ENCODE assay signal across 15 mouse cellular contexts in the genomic region with DNA sequence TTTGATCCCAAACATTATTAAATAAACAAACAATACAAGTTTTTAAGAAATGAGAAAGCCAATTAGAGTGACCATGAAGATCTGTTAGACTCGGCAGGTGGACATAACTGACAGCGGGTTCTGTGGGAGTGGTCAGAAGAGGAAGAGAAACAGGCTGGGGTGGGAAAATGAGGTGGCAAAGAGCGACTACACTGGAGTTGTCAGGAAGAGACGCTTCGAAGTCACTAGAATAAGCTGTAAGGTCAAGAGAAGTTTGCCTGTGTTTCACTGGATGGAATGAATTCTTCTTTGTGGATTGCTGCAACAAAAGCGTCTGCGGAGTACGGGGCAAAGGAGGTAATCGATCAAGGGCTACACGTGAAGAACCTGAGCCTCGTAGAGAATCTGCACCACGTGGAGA.
"Had no signal": no experiment of that assay in that cellular context is flagged by ENCODE, and none has a peak within 500 bp of the region (broad histone marks: within the 10 kb centered on the region; RNA-seq: fewer than 3 reads in every experiment).

No protein-coding gene starts in this region.

- H3K4me2 ChIP-seq: liver, embryonic 15.5 days; midbrain, embryonic 12.5 days; neural tube, embryonic 12.5 days; stomach, embryonic 15.5 days had no signal

- H3K27me3 ChIP-seq: neural tube, embryonic 12.5 days; stomach, embryonic 15.5 days had no signal

- DNase-seq: liver, postnatal 0 days; lung, adult 2 months; lung, postnatal 14 days; midbrain, embryonic 14.5 days; right cerebral cortex, postnatal 14 days; thymus, adult 2 months; thymus, postnatal 25 days; thymus, postnatal 4 days had no signal

- H3K27ac ChIP-seq: liver, embryonic 15.5 days; macrophage; midbrain, embryonic 12.5 days; neural tube, embryonic 12.5 days; stomach, embryonic 15.5 days; stomach, postnatal 0 days had no signal

- H3K9ac ChIP-seq: liver, embryonic 15.5 days; liver, postnatal 0 days; midbrain, embryonic 12.5 days; neural tube, embryonic 12.5 days; stomach, embryonic 15.5 days had no signal

- H3K36me3 ChIP-seq: liver, embryonic 15.5 days; midbrain, embryonic 12.5 days; neural tube, embryonic 12.5 days; stomach, embryonic 15.5 days had no signal

- H3K4me3 ChIP-seq: liver, embryonic 15.5 days; megakaryocyte, embryonic 14.5 days; midbrain, embryonic 12.5 days; neural tube, embryonic 12.5 days; stomach, embryonic 15.5 days had no signal

- ATAC-seq: liver, postnatal 0 days had no signal

- H3K4me1 ChIP-seq: liver, embryonic 15.5 days had no signal

- H3K9me3 ChIP-seq: liver, embryonic 15.5 days; megakaryocyte, embryonic 14.5 days; midbrain, embryonic 12.5 days; neural tube, embryonic 12.5 days; stomach, embryonic 15.5 days had no signal
